Comparison of ENCODE assay signal across 8 mouse cellular contexts in genomic region chr8:70315624-70316510, GRCm38 (mm10). TPM values are rescaled to one million over a fixed set of nuclear protein-coding genes. Genes with fewer than 3 reads are reported as not detected.
DNase-seq lines count a peak whose midpoint lies in the region; ATAC-seq and TF ChIP-seq lines count a peak whose summit lies in the region.

TSS of gene Cers1 (plus strand) at chr8:70315775.

- ATAC-seq in embryonic facial prominence, embryonic 14.5 days (ENCODE audit: low read depth): peak; percentile 69
- ATAC-seq in heart, embryonic 12.5 days (ENCODE audit: insufficient number of reproducible peaks, low FRiP score): peak; percentile 71
- 0 out of 2 replicates have a peak, but pooled peaks have one; percentile 9 for ATAC-seq in liver, embryonic 15.5 days (ENCODE audit: insufficient read depth)
- ATAC-seq in erythroid progenitor cell, adult 5-6 weeks (replicated peaks; ENCODE audit: low FRiP score, poor library complexity, severe bottlenecking): no peak

- TF ChIP-seq POLR2A in olfactory bulb, adult 2 months (IDR thresholded peaks at IDR 0.05; ENCODE audit: insufficient read depth, low read depth, low read length): peak; percentile 73; the same call in 1 of the 2 replicates

- H3K9me3 ChIP-seq in embryonic facial prominence, embryonic 14.5 days (ENCODE audit: control insufficient read depth, low read length): no peaks in the 10 kb centered on the region
- no peaks in the 10 kb centered on the region for H3K9me3 ChIP-seq in heart, embryonic 12.5 days (replicated peaks)
- H3K9me3 ChIP-seq in liver, embryonic 15.5 days (replicated peaks): no peaks in the 10 kb centered on the region

- H3K4me1 ChIP-seq in embryonic facial prominence, embryonic 14.5 days (ENCODE audit: control insufficient read depth, insufficient read depth, low read length): peaks cover 20% of the 10 kb centered on the region
- H3K4me1 ChIP-seq in heart, embryonic 12.5 days (replicated peaks): peaks cover 25% of the 10 kb centered on the region
- H3K4me1 ChIP-seq in liver, embryonic 15.5 days (replicated peaks): peaks cover 10% of the 10 kb centered on the region
- H3K4me1 ChIP-seq in olfactory bulb, adult 2 months (ENCODE audit: control insufficient read depth, insufficient read depth, low read length): peaks cover 17% of the 10 kb centered on the region

- no peaks in the 10 kb centered on the region for H3K27me3 ChIP-seq in embryonic facial prominence, embryonic 14.5 days (replicated peaks; ENCODE audit: control insufficient read depth, insufficient read depth, low read length)
- peaks cover 13% of the 10 kb centered on the region; the same call in 1 of the 2 replicates for H3K27me3 ChIP-seq in heart, embryonic 12.5 days (replicated peaks)
- H3K27me3 ChIP-seq in liver, embryonic 15.5 days: peaks cover 50% of the 10 kb centered on the region

- peak within 1 kb of the TSS; percentile 75 for H3K27ac ChIP-seq in embryonic facial prominence, embryonic 14.5 days (replicated peaks; ENCODE audit: low read depth, low read length)
- H3K27ac ChIP-seq in heart, embryonic 12.5 days (ENCODE audit: poor library complexity, severe bottlenecking): no peak within 1 kb of the TSS
- no peak within 1 kb of the TSS for H3K27ac ChIP-seq in liver, embryonic 15.5 days (replicated peaks)
- H3K27ac ChIP-seq in olfactory bulb, adult 2 months (ENCODE audit: insufficient read depth, low read depth, low read length): peak within 1 kb of the TSS; percentile 87

- 2% methylated on average over 52 of the region's 66 CpGs for WGBS in embryonic facial prominence, embryonic 14.5 days
- 3% methylated on average over 66 of the region's 66 CpGs for WGBS in heart, embryonic 12.5 days
- 2% methylated on average over 65 of the region's 66 CpGs for WGBS in liver, embryonic 15.5 days (ENCODE audit: insufficient replicate concordance)
- WGBS in olfactory bulb, adult 2 months: 2% methylated on average over 66 of the region's 66 CpGs

- DNase-seq in B cell, adult 2 months: peak; percentile 24 to 33
- peak; percentile 78 for DNase-seq in adrenal gland, postnatal 10 days
- DNase-seq in embryonic facial prominence, embryonic 14.5 days (ENCODE audit: low spot score): peak; percentile 87
- DNase-seq in kidney, postnatal 36 days: peak; percentile 30 to 60

- peak within 1 kb of the TSS; percentile 65 for H3K4me3 ChIP-seq in embryonic facial prominence, embryonic 14.5 days (ENCODE audit: low read depth, low read length)
- H3K4me3 ChIP-seq in heart, embryonic 12.5 days: peak within 1 kb of the TSS; percentile 63
- H3K4me3 ChIP-seq in liver, embryonic 15.5 days (replicated peaks): peak within 1 kb of the TSS; percentile 52
- H3K4me3 ChIP-seq in olfactory bulb, adult 2 months (ENCODE audit: insufficient read depth, low read depth, low read length): peak within 1 kb of the TSS; percentile 85

- peak within 1 kb of the TSS; percentile 74 for H3K9ac ChIP-seq in embryonic facial prominence, embryonic 14.5 days (ENCODE audit: low read depth, low read length)
- peak within 1 kb of the TSS; percentile 68 for H3K9ac ChIP-seq in heart, embryonic 12.5 days
- no peak within 1 kb of the TSS for H3K9ac ChIP-seq in liver, embryonic 15.5 days

- no peak for TF ChIP-seq CTCF in olfactory bulb, adult 2 months (IDR thresholded peaks at IDR 0.05; ENCODE audit: insufficient read depth, low read depth, low read length)

- peak within 1 kb of the TSS; percentile 80 for H3K4me2 ChIP-seq in embryonic facial prominence, embryonic 14.5 days (ENCODE audit: low read depth, low read length)
- peak within 1 kb of the TSS; percentile 93 for H3K4me2 ChIP-seq in heart, embryonic 12.5 days
- H3K4me2 ChIP-seq in liver, embryonic 15.5 days: peak within 1 kb of the TSS; percentile 73

- H3K36me3 ChIP-seq in embryonic facial prominence, embryonic 14.5 days (ENCODE audit: control insufficient read depth, insufficient read depth, low read length): peaks cover 29% of the 10 kb centered on the region
- H3K36me3 ChIP-seq in heart, embryonic 12.5 days: peaks cover 31% of the 10 kb centered on the region
- H3K36me3 ChIP-seq in liver, embryonic 15.5 days (replicated peaks): peaks cover 25% of the 10 kb centered on the region

RNA-seq across cellular contexts. Expression of gene Cers1, which starts in this region (rescaled TPM):
- 1 to 10 TPM; 2.3 to 3.7 TPM for total RNA-seq in adrenal gland, postnatal 10 days (2021)
- 10.0 and 10.7 TPM in 2 replicates for polyA plus RNA-seq in embryonic facial prominence, embryonic 14.5 days (2014; fragmentation: Nextera tagmentation; extraction: Ambion mirVana)
- 2.1 and 2.5 TPM in 2 replicates for polyA plus RNA-seq in heart, embryonic 12.5 days (2016; fragmentation: Nextera tagmentation; extraction: Ambion mirVana)
- 0.13 and 0.25 TPM in 2 replicates for polyA plus RNA-seq in liver, embryonic 15.5 days (2015; fragmentation: Nextera tagmentation; extraction: Ambion mirVana)
- polyA plus RNA-seq in olfactory bulb, adult 2 months (2012; ENCODE audit: insufficient read depth, insufficient read length, low replicate concordance, missing spikeins): not detected in 2 replicates
- not detected in 2 replicates for total RNA-seq in erythroid progenitor cell, adult 5-6 weeks (2015; ENCODE audit: low replicate concordance)
- total RNA-seq in erythroid progenitor cell, adult 5-6 weeks (2017; ENCODE audit: low replicate concordance): not detected in 2 replicates

Comparison
In these comparisons a context has a peak if more than half of its experiments do, and no peak if none do; other contexts are left out.
1. Peak in ATAC-seq, H3K4me3 ChIP-seq and H3K4me2 ChIP-seq in liver, embryonic 15.5 days; RNA of the gene not detected or under 1 TPM.
2. DNase-seq: peak in every context shown above with its lines; median percentile 87 in embryonic facial prominence, embryonic 14.5 days; 78 in adrenal gland, postnatal 10 days; 45 in kidney, postnatal 36 days; 28 in B cell, adult 2 months.
3. H3K27ac ChIP-seq: peak in embryonic facial prominence, embryonic 14.5 days (single experiment) and olfactory bulb, adult 2 months (single experiment); none in heart, embryonic 12.5 days (single experiment) and liver, embryonic 15.5 days (single experiment).
4. Peak in every context shown above with its lines, with median percentiles within 50 percentile points of each other: H3K4me2 ChIP-seq and H3K4me3 ChIP-seq.